Mouse (Mus musculus): ENCODE results near the gene Tram2. TPM values are rescaled to one million over a fixed set of nuclear protein-coding genes. Genes with fewer than 3 reads are reported as not detected.

Gene Tram2
- polyA plus RNA-seq, 1 experiment from 2014 or later, result 12.4 TPM

DNA sequence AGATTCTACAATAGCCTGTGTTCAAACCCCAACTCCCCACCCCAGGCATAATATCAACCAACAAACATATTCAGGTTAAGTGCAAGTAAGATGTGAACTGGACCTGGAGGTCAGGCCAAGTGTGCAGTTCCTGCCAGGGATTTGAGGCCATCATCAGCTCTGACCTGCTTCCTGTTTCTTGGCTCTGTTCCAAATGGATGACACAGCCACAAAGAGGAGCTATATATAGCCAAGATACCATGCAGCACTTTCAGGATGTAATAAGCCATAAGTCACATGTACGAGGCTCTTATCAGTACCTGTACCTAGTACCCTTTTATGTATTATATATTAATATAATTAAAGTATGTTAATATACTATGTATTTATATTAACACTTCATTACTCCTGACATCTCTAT, 10.5 kb downstream of the Tram2 start:
- ChIA-PET CTCF (interaction anchor here (3.1 kb wide), 1 partner anchor 9 kb away, joined by 13 read pairs; no protein-coding TSS in a partner anchor), POLR2A (interaction anchor here (0.9 to 1.0 kb wide), 2 partner anchors 10 kb away, joined by 3 to 6 read pairs; no protein-coding TSS in a partner anchor)
- ATAC-seq (no peak), DNase-seq (ENCODE audit: low read depth, low spot score) (no peak)
- H3K27me3 ChIP-seq, result no peaks in the 10 kb centered on the region
- in situ Hi-C loops (cut with MboI; ENCODE audit: low pct_unique_long_range_greater_than_20kb), result no loop called here
- TF ChIP-seq CTCF (IDR thresholded peaks at IDR 0.05), result no peak

DNA sequence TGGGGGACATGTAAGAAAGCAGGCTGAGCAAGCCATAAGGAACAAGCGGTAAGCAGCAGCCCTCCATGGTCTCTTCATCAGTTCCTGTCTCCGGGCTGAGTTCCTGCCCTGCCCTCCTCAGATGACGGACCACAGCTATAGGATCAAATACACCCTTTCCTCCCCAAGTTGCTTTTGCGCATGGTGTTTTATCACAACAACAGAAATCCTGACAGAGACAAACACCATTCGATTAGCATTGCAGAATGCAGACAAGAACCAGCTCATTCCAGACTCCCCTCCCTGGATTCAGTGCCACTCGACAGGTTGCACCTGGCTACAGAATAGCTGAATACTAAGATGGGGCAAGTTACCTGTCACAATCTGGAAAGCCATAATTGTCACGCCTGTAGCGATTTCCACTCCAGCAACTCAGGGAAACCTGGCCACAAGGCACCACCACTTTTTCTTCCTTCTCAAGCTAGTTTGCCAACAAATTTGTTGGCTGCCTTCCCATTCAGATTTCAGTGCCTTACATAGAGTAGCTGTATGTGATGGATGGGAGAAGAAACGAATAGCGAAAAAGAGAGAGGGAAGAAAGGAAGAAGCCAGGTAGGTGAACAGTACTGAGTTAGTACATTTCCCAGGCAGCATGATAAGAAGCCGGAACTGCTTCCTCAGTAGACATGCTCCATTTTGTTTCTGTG, 11.3 kb downstream of the Tram2 start:
- ATAC-seq (no peak), DNase-seq (ENCODE audit: low read depth, low spot score) (no peak)
- in situ Hi-C loops (cut with MboI; ENCODE audit: low pct_unique_long_range_greater_than_20kb), result no loop called here
- TF ChIP-seq CTCF (IDR thresholded peaks at IDR 0.05), result no peak
- CTCF ChIA-PET, result interaction anchor here (3.1 kb wide), 1 partner anchor 10 kb away, joined by 13 read pairs; no protein-coding TSS in a partner anchor
- POLR2A ChIA-PET, result interaction anchor here (1.0 kb wide), 1 partner anchor 9 kb away, joined by 3 read pairs; no protein-coding TSS in a partner anchor
- no peaks in the 10 kb centered on the region for H3K27me3 ChIP-seq

- ChIA-PET CTCF (interaction anchor here (0.7 kb wide), 1 partner anchor 16 kb away, joined by 3 read pairs; no protein-coding TSS in a partner anchor), POLR2A (interaction anchor here (1.0 kb wide), 1 partner anchor 10 kb away, joined by 3 read pairs; no protein-coding TSS in a partner anchor)
- H3K27me3 ChIP-seq, result no peaks in the 10 kb centered on the region
- in situ Hi-C loops (cut with MboI; ENCODE audit: low pct_unique_long_range_greater_than_20kb), result no loop called here
- no peak for ATAC-seq
- no peak for DNase-seq (ENCODE audit: low read depth, low spot score)
- no peak for TF ChIP-seq CTCF (IDR thresholded peaks at IDR 0.05)
These were observed 14.9 kb downstream of the Tram2 start for GRCm38 (mm10) chr1:21064153-21064552.

DNA sequence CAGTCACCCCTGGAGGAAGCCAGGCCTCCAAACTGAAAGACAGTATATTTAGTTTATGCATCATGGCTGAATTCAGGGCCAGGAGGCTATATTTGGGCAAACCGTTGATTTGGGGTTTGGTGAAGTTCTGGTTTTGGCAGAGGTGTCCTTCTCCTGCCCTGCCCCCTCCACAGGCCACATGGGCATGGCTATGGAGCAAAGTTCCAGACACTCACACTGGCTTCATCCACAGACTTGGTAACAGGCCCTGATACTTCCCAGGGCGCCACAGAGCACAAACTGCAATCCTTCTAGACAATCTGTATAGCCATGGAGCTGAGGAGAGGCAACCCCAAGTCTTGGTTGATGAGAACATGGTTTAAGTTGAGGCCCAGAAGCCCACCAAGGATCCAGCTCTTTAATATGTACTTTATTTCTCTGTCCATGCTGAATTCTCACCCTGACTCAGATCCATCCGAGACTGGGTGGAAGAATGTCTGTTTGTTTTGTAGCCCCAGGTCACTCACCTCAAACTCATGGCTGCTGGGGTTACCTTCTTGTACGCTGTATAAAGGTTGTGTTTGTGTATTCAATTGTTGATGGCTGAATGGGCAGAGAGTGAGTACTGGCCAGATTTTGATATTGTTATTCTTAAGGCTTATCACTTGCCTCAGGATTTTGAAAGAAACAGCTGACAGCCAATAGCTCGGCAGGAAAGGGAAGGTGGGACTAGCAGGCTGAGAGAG, 19.5 kb downstream of the Tram2 start:
- ChIA-PET POLR2A (no interaction called here), CTCF (no interaction called here)
- no peak for TF ChIP-seq CTCF (IDR thresholded peaks at IDR 0.05)
- H3K27me3 ChIP-seq, result no peaks in the 10 kb centered on the region
- no peak for DNase-seq (ENCODE audit: low read depth, low spot score)
- in situ Hi-C loops (cut with MboI; ENCODE audit: low pct_unique_long_range_greater_than_20kb), result no loop called here
- no peak for ATAC-seq

DNA sequence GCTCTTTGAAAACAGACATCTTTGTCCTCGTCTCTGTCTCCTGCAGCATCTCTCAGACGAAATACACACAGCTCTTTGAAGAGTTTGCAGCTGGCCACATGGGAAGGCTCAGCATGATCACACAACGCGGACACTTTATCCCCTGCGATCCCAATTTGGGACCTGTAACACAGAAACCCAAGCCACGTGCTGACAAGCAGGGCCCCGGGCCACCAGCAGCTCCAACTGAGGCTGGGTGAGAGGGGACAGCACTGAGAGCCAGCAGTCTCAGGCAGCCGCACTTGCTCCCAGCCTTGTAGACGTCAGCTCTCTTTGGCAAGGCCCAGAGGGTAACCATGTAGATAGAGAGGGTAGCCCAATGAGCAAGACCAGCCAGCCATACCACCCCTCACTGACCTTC, 26.0 kb downstream of the Tram2 start:
- ATAC-seq (peak; percentile 28), DNase-seq (ENCODE audit: low read depth, low spot score) (no peak)
- in situ Hi-C loops (cut with MboI; ENCODE audit: low pct_unique_long_range_greater_than_20kb), result no loop called here
- no peaks in the 10 kb centered on the region for H3K27me3 ChIP-seq
- ChIA-PET CTCF (interaction anchor here (1.2 to 2.4 kb wide), 2 partner anchors 11 to 24 kb away, joined by 3 to 6 read pairs; no protein-coding TSS in a partner anchor), POLR2A (no interaction called here)
- no peak for TF ChIP-seq CTCF (IDR thresholded peaks at IDR 0.05)

DNA sequence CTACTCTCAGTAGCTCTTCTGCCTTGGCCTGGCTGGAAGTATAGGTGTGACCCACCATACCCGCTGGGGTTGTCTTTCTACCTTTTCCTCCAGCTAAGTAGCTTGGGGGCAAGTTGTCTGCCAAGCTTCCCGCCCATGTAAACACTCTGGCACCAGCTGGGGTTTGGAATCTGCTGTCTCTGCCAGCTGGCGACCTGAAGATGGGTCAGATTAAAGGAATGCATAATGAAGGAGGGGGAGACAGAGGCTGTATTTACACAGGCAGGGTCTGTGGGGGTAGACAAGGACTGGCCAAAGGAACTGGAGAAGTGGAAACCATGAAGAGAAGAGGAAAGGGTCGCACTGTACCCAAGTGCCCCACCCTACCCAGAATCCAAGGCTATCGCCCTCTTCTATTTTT, 26.4 kb downstream of the Tram2 start:
- in situ Hi-C loops (cut with MboI; ENCODE audit: low pct_unique_long_range_greater_than_20kb), result no loop called here
- no peak for TF ChIP-seq CTCF (IDR thresholded peaks at IDR 0.05)
- ChIA-PET CTCF (interaction anchor here (1.2 to 2.4 kb wide), 3 partner anchors 10 to 24 kb away, joined by 3 to 6 read pairs (median 4); no protein-coding TSS in a partner anchor), POLR2A (interaction anchor here (0.9 to 1.4 kb wide), 2 partner anchors 12 to 40 kb away, joined by 3 read pairs; no protein-coding TSS in a partner anchor)
- H3K27me3 ChIP-seq, result no peaks in the 10 kb centered on the region
- peak; percentile 94 for ATAC-seq
- peak; percentile 55 for DNase-seq (ENCODE audit: low read depth, low spot score)

DNA sequence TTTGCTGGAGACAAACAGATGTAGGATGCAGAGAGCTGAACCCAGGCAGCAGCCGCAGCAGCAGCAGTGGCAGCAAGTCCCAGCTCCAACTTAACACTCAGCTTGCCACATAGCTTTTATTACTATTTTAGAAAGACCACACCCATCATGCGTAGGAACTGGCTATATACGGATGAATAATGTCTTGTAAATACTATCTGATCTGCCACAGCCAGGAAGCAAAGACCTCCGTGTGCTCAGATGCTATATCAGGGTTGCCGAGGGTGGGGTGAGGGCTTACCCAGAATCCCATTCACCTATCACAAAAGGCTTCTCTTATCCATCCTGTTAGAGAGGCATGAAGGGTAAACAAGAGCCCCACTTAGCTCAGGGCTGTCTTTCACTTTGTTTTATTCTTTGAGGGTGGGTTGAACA, 26.9 kb downstream of the Tram2 start:
- ChIA-PET CTCF (interaction anchor here (1.2 to 2.4 kb wide), 3 partner anchors 10 to 24 kb away, joined by 3 to 6 read pairs (median 4); no protein-coding TSS in a partner anchor), POLR2A (interaction anchor here (0.9 to 1.4 kb wide), 2 partner anchors 11 to 40 kb away, joined by 3 read pairs; no protein-coding TSS in a partner anchor)
- no peak for DNase-seq (ENCODE audit: low read depth, low spot score)
- H3K27me3 ChIP-seq, result no peaks in the 10 kb centered on the region
- TF ChIP-seq CTCF (IDR thresholded peaks at IDR 0.05), result no peak
- in situ Hi-C loops (cut with MboI; ENCODE audit: low pct_unique_long_range_greater_than_20kb), result no loop called here
- ATAC-seq, result no peak

- ChIA-PET CTCF (no interaction called here), POLR2A (no interaction called here)
- in situ Hi-C loops (cut with MboI; ENCODE audit: low pct_unique_long_range_greater_than_20kb), result no loop called here
- ATAC-seq (no peak), DNase-seq (ENCODE audit: low read depth, low spot score) (no peak)
- no peak for TF ChIP-seq CTCF (IDR thresholded peaks at IDR 0.05)
- no peaks in the 10 kb centered on the region for H3K27me3 ChIP-seq
These were observed 30.0 kb downstream of the Tram2 start for GRCm38 (mm10) chr1:21049005-21049404.

DNA sequence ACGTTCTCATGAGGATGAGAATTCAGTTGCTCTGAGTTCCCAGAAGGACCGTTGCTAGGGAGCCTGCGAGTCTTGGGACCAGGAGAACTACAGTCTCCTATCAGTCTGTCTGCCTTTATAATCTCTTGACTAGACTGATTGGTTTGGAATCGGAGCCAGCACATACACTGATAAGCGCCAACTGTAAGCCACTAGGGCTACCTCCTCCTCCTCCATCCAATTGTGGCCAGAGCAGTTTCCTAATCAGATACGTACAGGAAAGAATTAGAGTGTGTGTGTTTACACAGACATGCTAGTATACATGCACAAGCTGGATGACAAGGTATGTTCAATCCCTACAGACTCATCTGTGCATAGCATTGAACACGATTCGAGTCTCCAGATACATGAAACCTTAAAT, 30.6 kb downstream of the Tram2 start:
- no peak for ATAC-seq
- in situ Hi-C loops (cut with MboI; ENCODE audit: low pct_unique_long_range_greater_than_20kb), result no loop called here

GRCm38 (mm10) chr1:21042461-21042860, 36.6 kb downstream of the Tram2 start:
- ATAC-seq (no peak), DNase-seq (ENCODE audit: low read depth, low spot score) (no peak)
- CTCF ChIA-PET, result interaction anchor here (1.1 to 1.2 kb wide), 2 partner anchors 10 to 47 kb away, joined by 3 read pairs; no protein-coding TSS in a partner anchor
- in situ Hi-C loops (cut with MboI; ENCODE audit: low pct_unique_long_range_greater_than_20kb), result no loop called here
- no peak for TF ChIP-seq CTCF (IDR thresholded peaks at IDR 0.05)
- no peaks in the 10 kb centered on the region for H3K27me3 ChIP-seq
- POLR2A ChIA-PET, result interaction anchor here (0.9 kb wide), 1 partner anchor 28 kb away, joined by 4 read pairs; no protein-coding TSS in a partner anchor

More for the DNA sequence above, 30.6 kb downstream of the Tram2 start:
- ChIA-PET CTCF (interaction anchor here (0.9 to 1.2 kb wide), 3 partner anchors 10 to 34 kb away, joined by 3 to 4 read pairs (median 3); no protein-coding TSS in a partner anchor), POLR2A (no interaction called here)
- DNase-seq (ENCODE audit: low read depth, low spot score), result no peak
- H3K27me3 ChIP-seq, result no peaks in the 10 kb centered on the region
- TF ChIP-seq CTCF (IDR thresholded peaks at IDR 0.05), result no peak

Measured in Patski (cell line).